Mouse (Mus musculus): ENCODE measurements around the gene Fam213a.

- TF ChIP-seq CTCF (IDR thresholded peaks at IDR 0.05; ENCODE audit: low read depth), result no peak
- TF ChIP-seq EP300 (optimal IDR thresholded peaks at IDR 0.05), result no peak
Measured at GRCm38 (mm10) chr14:40964881-40965280, 48.7 kb downstream of the Fam213a start.
